Mouse (Mus musculus): ENCODE data around the gene Psmb10. TPM values are rescaled to one million over a fixed set of nuclear protein-coding genes. Genes with fewer than 3 reads are reported as not detected.

Gene Psmb10
- not detected for polyA plus RNA-seq (2014; fragmentation: Illumina TruSeq; extraction: RNeasy Lipid Tissue Mini Kit (QIAGEN cat#74804); ENCODE audit: low read depth, low replicate concordance)

GRCm38 (mm10) chr8:105938306-105938669 is at the start of gene Psmb10:
Psmb10 (minus strand) TSS chr8:105938444.

GRCm38 (mm10) chr8:105979325-105979724 is 41.1 kb upstream of the Psmb10 start, which contains the start of gene Dpep3:
Dpep3 (minus strand) TSS chr8:105979429.

GRCm38 (mm10) chr8:105965905-105966341 is 27.7 kb upstream of the Psmb10 start, which contains the start of gene Slc12a4:
Slc12a4 (minus strand) TSS chr8:105966097.

GRCm38 (mm10) chr8:105943321-105943739 is 5.1 kb upstream of the Psmb10 start, which contains the start of gene Lcat:
Lcat (minus strand) TSS chr8:105943382.

GRCm38 (mm10) chr8:105933762-105934161 is 4.5 kb downstream of the Psmb10 start, which contains the start of gene Ctrl:
Ctrl (minus strand) TSS chr8:105933862.

GRCm38 (mm10) chr8:105900180-105900940 is 37.9 kb downstream of the Psmb10 start, which contains the start of gene Pskh1:
Pskh1 (plus strand) TSS chr8:105900441.

GRCm38 (mm10) chr8:105893339-105893738 is 44.9 kb downstream of the Psmb10 start, which contains the start of gene Nrn1l:
Nrn1l (plus strand) TSS chr8:105893567.

Other genes starting within 250 kb of the Psmb10 start
- gene Acd, start 237.3 kb downstream of the Psmb10 start, polyA plus RNA-seq (2014; fragmentation: Illumina TruSeq; extraction: RNeasy Lipid Tissue Mini Kit (QIAGEN cat#74804); ENCODE audit: low read depth, low replicate concordance): 1.1 TPM
- gene Pard6a, start 237.3 kb downstream of the Psmb10 start, polyA plus RNA-seq (2014; fragmentation: Illumina TruSeq; extraction: RNeasy Lipid Tissue Mini Kit (QIAGEN cat#74804); ENCODE audit: low read depth, low replicate concordance): not detected
- gene 4933405L10Rik, start 230.8 kb downstream of the Psmb10 start, polyA plus RNA-seq (2014; fragmentation: Illumina TruSeq; extraction: RNeasy Lipid Tissue Mini Kit (QIAGEN cat#74804); ENCODE audit: low read depth, low replicate concordance): not detected
- not detected for gene Enkd1, start 230.2 kb downstream of the Psmb10 start, polyA plus RNA-seq (2014; fragmentation: Illumina TruSeq; extraction: RNeasy Lipid Tissue Mini Kit (QIAGEN cat#74804); ENCODE audit: low read depth, low replicate concordance)
- gene Gfod2, start 179.8 kb downstream of the Psmb10 start, polyA plus RNA-seq (2014; fragmentation: Illumina TruSeq; extraction: RNeasy Lipid Tissue Mini Kit (QIAGEN cat#74804); ENCODE audit: low read depth, low replicate concordance): 0.20 TPM
- gene Ranbp10, start 111.1 kb downstream of the Psmb10 start, polyA plus RNA-seq (2014; fragmentation: Illumina TruSeq; extraction: RNeasy Lipid Tissue Mini Kit (QIAGEN cat#74804); ENCODE audit: low read depth, low replicate concordance): 4.1 TPM
- not detected for gene Tsnaxip1, start 110.7 kb downstream of the Psmb10 start, polyA plus RNA-seq (2014; fragmentation: Illumina TruSeq; extraction: RNeasy Lipid Tissue Mini Kit (QIAGEN cat#74804); ENCODE audit: low read depth, low replicate concordance)
- 0.69 TPM for gene Cenpt, start 85.2 kb downstream of the Psmb10 start, polyA plus RNA-seq (2014; fragmentation: Illumina TruSeq; extraction: RNeasy Lipid Tissue Mini Kit (QIAGEN cat#74804); ENCODE audit: low read depth, low replicate concordance)
- gene Thap11, start 83.3 kb downstream of the Psmb10 start, polyA plus RNA-seq (2014; fragmentation: Illumina TruSeq; extraction: RNeasy Lipid Tissue Mini Kit (QIAGEN cat#74804); ENCODE audit: low read depth, low replicate concordance): 11.1 TPM
- gene Nutf2, start 77.9 kb downstream of the Psmb10 start, polyA plus RNA-seq (2014; fragmentation: Illumina TruSeq; extraction: RNeasy Lipid Tissue Mini Kit (QIAGEN cat#74804); ENCODE audit: low read depth, low replicate concordance): 55.0 TPM
- 2.0 TPM for gene Edc4, start 57.6 kb downstream of the Psmb10 start, polyA plus RNA-seq (2014; fragmentation: Illumina TruSeq; extraction: RNeasy Lipid Tissue Mini Kit (QIAGEN cat#74804); ENCODE audit: low read depth, low replicate concordance)
- gene Nrn1l, start 44.9 kb downstream of the Psmb10 start, polyA plus RNA-seq (2014; fragmentation: Illumina TruSeq; extraction: RNeasy Lipid Tissue Mini Kit (QIAGEN cat#74804); ENCODE audit: low read depth, low replicate concordance): not detected
- gene Pskh1, start 38.0 kb downstream of the Psmb10 start, polyA plus RNA-seq (2014; fragmentation: Illumina TruSeq; extraction: RNeasy Lipid Tissue Mini Kit (QIAGEN cat#74804); ENCODE audit: low read depth, low replicate concordance): 3.1 TPM
- gene Ctrl, start 4.6 kb downstream of the Psmb10 start, polyA plus RNA-seq (2014; fragmentation: Illumina TruSeq; extraction: RNeasy Lipid Tissue Mini Kit (QIAGEN cat#74804); ENCODE audit: low read depth, low replicate concordance): not detected
- not detected for gene Lcat, start 4.9 kb upstream of the Psmb10 start, polyA plus RNA-seq (2014; fragmentation: Illumina TruSeq; extraction: RNeasy Lipid Tissue Mini Kit (QIAGEN cat#74804); ENCODE audit: low read depth, low replicate concordance)
- gene Slc12a4, start 27.7 kb upstream of the Psmb10 start, polyA plus RNA-seq (2014; fragmentation: Illumina TruSeq; extraction: RNeasy Lipid Tissue Mini Kit (QIAGEN cat#74804); ENCODE audit: low read depth, low replicate concordance): 1.4 TPM
- gene Dpep3, start 41.0 kb upstream of the Psmb10 start, polyA plus RNA-seq (2014; fragmentation: Illumina TruSeq; extraction: RNeasy Lipid Tissue Mini Kit (QIAGEN cat#74804); ENCODE audit: low read depth, low replicate concordance): not detected
- 2.1 TPM for gene Dus2, start 52.9 kb upstream of the Psmb10 start, polyA plus RNA-seq (2014; fragmentation: Illumina TruSeq; extraction: RNeasy Lipid Tissue Mini Kit (QIAGEN cat#74804); ENCODE audit: low read depth, low replicate concordance)
- gene Dpep2nb, start 67.5 kb upstream of the Psmb10 start, polyA plus RNA-seq (2014; fragmentation: Illumina TruSeq; extraction: RNeasy Lipid Tissue Mini Kit (QIAGEN cat#74804); ENCODE audit: low read depth, low replicate concordance): not detected
- 2.9 TPM for gene Ddx28, start 73.4 kb upstream of the Psmb10 start, polyA plus RNA-seq (2014; fragmentation: Illumina TruSeq; extraction: RNeasy Lipid Tissue Mini Kit (QIAGEN cat#74804); ENCODE audit: low read depth, low replicate concordance)
- 48.4 TPM for gene Nfatc3, start 120.4 kb upstream of the Psmb10 start, polyA plus RNA-seq (2014; fragmentation: Illumina TruSeq; extraction: RNeasy Lipid Tissue Mini Kit (QIAGEN cat#74804); ENCODE audit: low read depth, low replicate concordance)
- 6.5 TPM for gene Esrp2, start 198.5 kb upstream of the Psmb10 start, polyA plus RNA-seq (2014; fragmentation: Illumina TruSeq; extraction: RNeasy Lipid Tissue Mini Kit (QIAGEN cat#74804); ENCODE audit: low read depth, low replicate concordance)
- 2.9 TPM for gene Pla2g15, start 212.0 kb upstream of the Psmb10 start, polyA plus RNA-seq (2014; fragmentation: Illumina TruSeq; extraction: RNeasy Lipid Tissue Mini Kit (QIAGEN cat#74804); ENCODE audit: low read depth, low replicate concordance)
- gene Slc7a6, start 230.4 kb upstream of the Psmb10 start, polyA plus RNA-seq (2014; fragmentation: Illumina TruSeq; extraction: RNeasy Lipid Tissue Mini Kit (QIAGEN cat#74804); ENCODE audit: low read depth, low replicate concordance): 5.2 TPM